Mouse (Mus musculus): ENCODE measurements around the gene Gnai2. TPM values are rescaled to one million over a fixed set of nuclear protein-coding genes. Genes with fewer than 3 reads are reported as not detected.
"Not testable (repeated sequence)": the region's sequence is repeated elsewhere in the genome, so short reads cannot be mapped to it uniquely, and the experiment has no call there.

Gene Gnai2
- polyA plus RNA-seq, 1 experiment: 499 TPM

DNA sequence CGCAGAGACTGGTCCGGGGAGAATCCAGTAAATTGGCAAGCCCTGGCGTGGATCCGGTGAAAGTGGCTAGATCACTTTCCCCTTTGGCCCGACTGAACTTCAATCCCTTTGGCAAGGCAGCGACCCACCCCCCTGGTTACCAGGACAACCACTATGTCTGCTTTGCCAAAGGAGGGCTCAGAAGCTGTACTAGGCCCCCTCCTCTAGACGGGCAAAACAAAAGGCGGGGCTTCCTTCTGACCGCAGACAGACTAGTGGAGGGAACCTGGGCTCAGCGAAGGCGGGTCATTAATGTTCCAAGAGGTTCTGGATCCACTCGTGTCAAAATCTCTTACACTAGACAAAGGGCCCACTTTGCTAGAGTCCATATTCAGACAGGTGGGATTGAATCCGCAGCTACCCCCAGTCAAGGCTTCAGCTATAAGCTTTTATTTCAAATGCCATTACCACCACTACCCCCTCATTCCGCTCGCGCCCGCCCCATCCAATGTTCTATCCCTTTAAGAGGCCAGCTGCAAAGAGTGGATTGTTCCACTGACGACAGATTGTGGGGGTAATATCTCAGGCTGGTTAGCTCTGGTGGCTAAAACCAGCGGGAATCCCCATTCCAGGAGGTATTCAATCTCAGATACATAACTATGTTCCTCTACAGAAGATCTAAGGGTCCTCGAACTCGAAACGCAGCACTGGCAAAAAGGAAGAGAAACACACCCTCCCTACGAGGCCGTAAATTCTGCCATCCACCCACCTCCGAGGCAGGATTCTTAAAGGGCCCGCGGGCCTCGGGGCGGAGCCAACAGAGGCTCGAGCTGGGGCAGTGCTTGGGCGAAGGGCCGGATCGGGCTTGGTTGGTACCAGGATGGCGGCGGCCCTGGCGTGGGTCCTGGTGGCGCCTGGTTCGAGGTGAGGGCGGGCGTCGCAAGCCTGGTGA lies 66.6 kb downstream of the Gnai2 start:
- Histone ChIP-seq H3K4me2 (ENCODE audit: low read depth) (peak overlapping the region; percentile 98), H3K4me3 (peak overlapping the region; percentile 81), H3K79me2 (ENCODE audit: control insufficient read depth, insufficient read depth) (peaks cover 18% of the 10 kb centered on the region), H3ac (ENCODE audit: control insufficient read depth, insufficient read length) (peak overlapping the region; percentile 69), H3K27me3 (ENCODE audit: control insufficient read depth, insufficient read depth, insufficient read length) (no peaks in the 10 kb centered on the region), H3K36me3 (ENCODE audit: control insufficient read depth, insufficient read depth) (no peaks in the 10 kb centered on the region)
- peak; percentile 73 for TF ChIP-seq POLR2A (IDR thresholded peaks at IDR 0.05; ENCODE audit: insufficient read length, low read depth)
- TF ChIP-seq POLR2AphosphoS2 (IDR thresholded peaks at IDR 0.05; ENCODE audit: insufficient read length, low read depth): peak; percentile 68
- no peak for TF ChIP-seq MYOD1 (IDR thresholded peaks at IDR 0.05; ENCODE audit: control insufficient read depth in 1 of 3, insufficient read length in 2 of 3, low read depth in 2 of 3)

GRCm38 (mm10) chr9:107567702-107568319 lies 67.4 kb downstream of the Gnai2 start, which contains the start of gene Hyal2:
Gene Hyal2 (plus strand): TSS chr9:107567945.
- H3K4me3 ChIP-seq: peak within 1 kb of the TSS; percentile 81
- peak within 1 kb of the TSS; percentile 98 for H3K4me2 ChIP-seq (ENCODE audit: low read depth)
- TF ChIP-seq SRF (IDR thresholded peaks at IDR 0.05; ENCODE audit: control insufficient read depth, insufficient read length, low read depth): no peak
- no peak for TF ChIP-seq USF1 (IDR thresholded peaks at IDR 0.05; ENCODE audit: low read depth)
- no peak for TF ChIP-seq TCF3 (IDR thresholded peaks at IDR 0.05; ENCODE audit: insufficient read length, low read depth)
- peaks cover 20% of the 10 kb centered on the region for H3K79me2 ChIP-seq (ENCODE audit: control insufficient read depth, insufficient read depth)
- no peaks in the 10 kb centered on the region for H3K36me3 ChIP-seq (ENCODE audit: control insufficient read depth, insufficient read depth)
- H3ac ChIP-seq (ENCODE audit: control insufficient read depth, insufficient read length): peak within 1 kb of the TSS; percentile 69
- no peaks in the 10 kb centered on the region for H3K27me3 ChIP-seq (ENCODE audit: control insufficient read depth, insufficient read depth, insufficient read length)

- H3K4me2 ChIP-seq (ENCODE audit: low read depth): no peak overlapping the region
- TF ChIP-seq SRF (IDR thresholded peaks at IDR 0.05; ENCODE audit: control insufficient read depth, insufficient read length, low read depth): no peak
- TF ChIP-seq MYOG (IDR thresholded peaks at IDR 0.05; ENCODE audit: control insufficient read depth in 1 of 3, insufficient read depth in 1 of 3, insufficient read length in 2 of 3, low read depth in 2 of 3): no peak
- no peak for TF ChIP-seq POLR2A (IDR thresholded peaks at IDR 0.05; ENCODE audit: insufficient read length, low read depth)
- no peak for TF ChIP-seq MYOD1 (IDR thresholded peaks at IDR 0.05; ENCODE audit: control insufficient read depth in 1 of 3, insufficient read length in 2 of 3, low read depth in 2 of 3)
- H3ac ChIP-seq (ENCODE audit: control insufficient read depth, insufficient read length): no peak overlapping the region
- H3K79me2 ChIP-seq (ENCODE audit: control insufficient read depth, insufficient read depth): peaks cover 20% of the 10 kb centered on the region
- peaks cover under 1% of the 10 kb centered on the region for H3K36me3 ChIP-seq (ENCODE audit: control insufficient read depth, insufficient read depth)
- no peaks in the 10 kb centered on the region for H3K27me3 ChIP-seq (ENCODE audit: control insufficient read depth, insufficient read depth, insufficient read length)
- no peak overlapping the region for H3K4me3 ChIP-seq
Measured at GRCm38 (mm10) chr9:107566855-107567254, 68.3 kb downstream of the Gnai2 start.

GRCm38 (mm10) chr9:107566041-107566709 lies 69.0 kb downstream of the Gnai2 start:
- Histone ChIP-seq H3ac (ENCODE audit: control insufficient read depth, insufficient read length) (no peak overlapping the region), H3K27me3 (ENCODE audit: control insufficient read depth, insufficient read depth, insufficient read length) (no peaks in the 10 kb centered on the region), H3K36me3 (ENCODE audit: control insufficient read depth, insufficient read depth) (peaks cover 8% of the 10 kb centered on the region), H3K4me3 (no peak overlapping the region), H3K79me2 (ENCODE audit: control insufficient read depth, insufficient read depth) (peaks cover 20% of the 10 kb centered on the region), H3K4me2 (ENCODE audit: low read depth) (no peak overlapping the region)
- no peak for TF ChIP-seq TCF3 (IDR thresholded peaks at IDR 0.05; ENCODE audit: insufficient read length, low read depth)
- no peak for TF ChIP-seq TCF12 (IDR thresholded peaks at IDR 0.05; ENCODE audit: insufficient read depth, poor library complexity, severe bottlenecking)
- peak in 1 of 3 experiments; percentile 24 for TF ChIP-seq MYOD1 (IDR thresholded peaks at IDR 0.05; ENCODE audit: control insufficient read depth in 1 of 3, insufficient read length in 2 of 3, low read depth in 2 of 3)
- TF ChIP-seq REST (IDR thresholded peaks at IDR 0.05; ENCODE audit: insufficient read depth, insufficient read length): no peak
- no peak for TF ChIP-seq SRF (IDR thresholded peaks at IDR 0.05; ENCODE audit: control insufficient read depth, insufficient read length, low read depth)
- TF ChIP-seq E2F4 (IDR thresholded peaks at IDR 0.05; ENCODE audit: insufficient read depth): no peak
- no peak for TF ChIP-seq MAX (IDR thresholded peaks at IDR 0.05; ENCODE audit: low read depth)
- no peak for TF ChIP-seq CEBPB (IDR thresholded peaks at IDR 0.05; ENCODE audit: insufficient read depth, poor library complexity, severe bottlenecking)
- peak; percentile 16 for TF ChIP-seq POLR2AphosphoS2 (IDR thresholded peaks at IDR 0.05; ENCODE audit: insufficient read length, low read depth)
- no peak for TF ChIP-seq USF1 (IDR thresholded peaks at IDR 0.05; ENCODE audit: low read depth)
- no peak for TF ChIP-seq MYOG (IDR thresholded peaks at IDR 0.05; ENCODE audit: control insufficient read depth in 1 of 3, insufficient read depth in 1 of 3, insufficient read length in 2 of 3, low read depth in 2 of 3)

DNA sequence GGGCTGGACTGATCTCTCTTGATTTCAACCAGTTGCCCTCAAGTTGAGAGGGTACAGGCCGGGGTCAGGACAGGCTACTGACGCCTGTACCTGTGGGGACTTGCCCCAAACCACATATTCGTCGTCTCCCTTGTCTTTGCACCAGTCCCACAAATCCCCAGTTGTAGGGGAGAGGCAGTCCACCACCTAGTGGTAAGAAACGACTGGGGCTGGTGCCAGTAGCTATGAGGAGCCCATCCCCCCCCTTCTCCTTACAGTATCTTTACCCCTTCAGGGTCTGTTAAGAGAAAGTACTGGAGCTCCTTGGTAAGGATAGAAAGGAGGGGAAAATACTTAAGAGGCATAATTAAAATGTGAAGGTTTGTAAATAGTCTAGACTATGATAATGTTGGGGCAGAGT lies 69.6 kb downstream of the Gnai2 start:
- H3K4me2 ChIP-seq (ENCODE audit: low read depth); H3K27me3 ChIP-seq (ENCODE audit: control insufficient read depth, insufficient read depth, insufficient read length); H3K4me3 ChIP-seq; H3ac ChIP-seq (ENCODE audit: control insufficient read depth, insufficient read length): not testable (repeated sequence)
- Histone ChIP-seq H3K79me2 (ENCODE audit: control insufficient read depth, insufficient read depth) (peaks cover 20% of the 10 kb centered on the region), H3K36me3 (ENCODE audit: control insufficient read depth, insufficient read depth) (peaks cover 14% of the 10 kb centered on the region)

Other genes starting within 250 kb of the Gnai2 start
- gene Cacna2d2, start 235.8 kb downstream of the Gnai2 start, polyA plus RNA-seq (2012; fragmentation: generic; extraction: Trizol): 0.50 TPM
- 43.4 TPM for gene Tmem115, start 101.4 kb downstream of the Gnai2 start, polyA plus RNA-seq (2012; fragmentation: generic; extraction: Trizol)
- gene Cyb561d2, start 93.2 kb downstream of the Gnai2 start, polyA plus RNA-seq (2012; fragmentation: generic; extraction: Trizol): 18.8 TPM
- 24.6 TPM for gene Nprl2, start 93.1 kb downstream of the Gnai2 start, polyA plus RNA-seq (2012; fragmentation: generic; extraction: Trizol)
- 0.52 TPM for gene Zmynd10, start 88.1 kb downstream of the Gnai2 start, polyA plus RNA-seq (2012; fragmentation: generic; extraction: Trizol)
- gene Rassf1, start 83.8 kb downstream of the Gnai2 start, polyA plus RNA-seq (2012; fragmentation: generic; extraction: Trizol): 59.3 TPM
- 25.0 TPM for gene Tusc2, start 72.1 kb downstream of the Gnai2 start, polyA plus RNA-seq (2012; fragmentation: generic; extraction: Trizol)
- gene Hyal2, start 67.4 kb downstream of the Gnai2 start, polyA plus RNA-seq (2012; fragmentation: generic; extraction: Trizol): 34.2 TPM
- gene Hyal1, start 58.4 kb downstream of the Gnai2 start, polyA plus RNA-seq (2012; fragmentation: generic; extraction: Trizol): 3.3 TPM
- 13.8 TPM for gene Naa80, start 56.5 kb downstream of the Gnai2 start, polyA plus RNA-seq (2012; fragmentation: generic; extraction: Trizol)
- 0.43 TPM for gene Hyal3, start 54.5 kb downstream of the Gnai2 start, polyA plus RNA-seq (2012; fragmentation: generic; extraction: Trizol)
- 29.4 TPM for gene Ifrd2, start 47.7 kb downstream of the Gnai2 start, polyA plus RNA-seq (2012; fragmentation: generic; extraction: Trizol)
- 59.9 TPM for gene Sema3b, start 26.1 kb downstream of the Gnai2 start, polyA plus RNA-seq (2012; fragmentation: generic; extraction: Trizol)
- gene Slc38a3, start 34.2 kb upstream of the Gnai2 start, polyA plus RNA-seq (2012; fragmentation: generic; extraction: Trizol): 0.06 TPM
- not detected for gene Gnat1, start 44.3 kb upstream of the Gnai2 start, polyA plus RNA-seq (2012; fragmentation: generic; extraction: Trizol)
- 1.4 TPM for gene Sema3f, start 75.1 kb upstream of the Gnai2 start, polyA plus RNA-seq (2012; fragmentation: generic; extraction: Trizol)
- gene Rbm5, start 135.6 kb upstream of the Gnai2 start, polyA plus RNA-seq (2012; fragmentation: generic; extraction: Trizol): 37.6 TPM
- gene Rbm6, start 237.9 kb upstream of the Gnai2 start, polyA plus RNA-seq (2012; fragmentation: generic; extraction: Trizol): 10.2 TPM

Data from myocyte (in vitro differentiated cells).